Mouse (Mus musculus) colon, adult 2 months (tissue): ENCODE measurements around the gene Ift46. TPM values are rescaled to one million over a fixed set of nuclear protein-coding genes. Genes with fewer than 3 reads are reported as not detected.

Experiments
- polyA plus RNA-seq: library from polyadenylated mRNA; depleted of rRNA; stranded (reverse); fragments of >200 nt; gene quantifications from 2 replicates; pipeline ENCODE4 v1.2.3, GENCODE M21; 2012; rRNA removed

Gene Ift46
- 26.7 and 30.0 TPM in 2 replicates for polyA plus RNA-seq

GRCm38 (mm10) chr9:44767101-44768028 is at the start of gene Ift46, which contains the start of gene Arcn1:
Gene Ift46, plus strand, starts transcription at chr9:44767908.
Gene Arcn1, minus strand, starts transcription at chr9:44767845.

GRCm38 (mm10) chr9:44734524-44735494 is 32.9 kb upstream of the Ift46 start, which contains the start of gene Phldb1:
Gene Phldb1, minus strand, starts transcription at chr9:44735198.

GRCm38 (mm10) chr9:44799102-44799957 is 31.6 kb downstream of the Ift46 start, which contains the start of gene Tmem25:
Gene Tmem25, minus strand, starts transcription at chr9:44799307.

GRCm38 (mm10) chr9:44802808-44803450 is 35.2 kb downstream of the Ift46 start, which contains the start of gene Ttc36:
Gene Ttc36, minus strand, starts transcription at chr9:44803072.

Other genes starting within 250 kb of the Ift46 start
- 3.2 and 3.3 TPM in 2 replicates for gene Cxcr5, start 206.0 kb upstream of the Ift46 start, polyA plus RNA-seq
- 11.9 and 13.1 TPM in 2 replicates for gene Ddx6, start 163.0 kb upstream of the Ift46 start, polyA plus RNA-seq
- 0.19 and 0.20 TPM in 2 replicates for gene Treh, start 94.7 kb upstream of the Ift46 start, polyA plus RNA-seq
- gene Phldb1, start 32.7 kb upstream of the Ift46 start, polyA plus RNA-seq = 127 and 138 TPM in 2 replicates
- gene Arcn1, start 63 bp upstream of the Ift46 start, polyA plus RNA-seq = 33.1 and 37.6 TPM in 2 replicates
- 8.8 and 9.7 TPM in 2 replicates for gene Tmem25, start 31.4 kb downstream of the Ift46 start, polyA plus RNA-seq
- gene Ttc36, start 35.2 kb downstream of the Ift46 start, polyA plus RNA-seq = 7.1 and 7.5 TPM in 2 replicates
- gene Kmt2a, start 113.4 kb downstream of the Ift46 start, polyA plus RNA-seq = 10.3 and 14.7 TPM in 2 replicates
- 165 and 211 TPM in 2 replicates for gene Atp5l, start 152.8 kb downstream of the Ift46 start, polyA plus RNA-seq
- 5.5 and 6.8 TPM in 2 replicates for gene Ube4a, start 197.7 kb downstream of the Ift46 start, polyA plus RNA-seq
- 0.41 and 0.56 TPM in 2 replicates for gene Cd3g, start 212.5 kb downstream of the Ift46 start, polyA plus RNA-seq
- 0.43 and 0.58 TPM in 2 replicates for gene Cd3d, start 213.9 kb downstream of the Ift46 start, polyA plus RNA-seq
- 1.3 TPM in 2 replicates for gene Cd3e, start 241.7 kb downstream of the Ift46 start, polyA plus RNA-seq